9 mouse cellular contexts compared by ENCODE assay signal in genomic region chr1:131970661-131971520, GRCm38 (mm10). TPM values are rescaled to one million over a fixed set of nuclear protein-coding genes. Genes with fewer than 3 reads are reported as not detected.
DNase-seq lines count a peak whose midpoint lies in the region; ATAC-seq and TF ChIP-seq lines count a peak whose summit lies in the region.
"Had no signal": no experiment of that assay in that cellular context is flagged by ENCODE, and none has a peak within 500 bp of the region (broad histone marks: within the 10 kb centered on the region; RNA-seq: fewer than 3 reads in every experiment).

No protein-coding gene starts in this region.

- peak overlapping the region; percentile 20; the same call in 1 of the 2 replicates for H3K4me2 ChIP-seq in embryonic facial prominence, embryonic 14.5 days (ENCODE audit: low read depth, low read length)
- H3K4me2 ChIP-seq in limb, embryonic 14.5 days (replicated peaks; ENCODE audit: low read depth, low read length, severe bottlenecking): 0 out of 2 replicates have a peak overlapping the region, but pooled peaks have one; percentile 1

- no peak for TF ChIP-seq CTCF in liver, adult 2 months (IDR thresholded peaks at IDR 0.05; ENCODE audit: low read depth, low read length)

- DNase-seq in liver, adult 2 months (ENCODE audit: extremely low read depth, low read depth, low spot score): peak; percentile 43
- no peak for DNase-seq in liver
- DNase-seq in embryonic facial prominence, embryonic 14.5 days (ENCODE audit: low spot score): peak; percentile 48
- peak; percentile 26 for DNase-seq in limb, embryonic 14.5 days (ENCODE audit: low spot score)
- peak; percentile 74 for DNase-seq in retina, postnatal 1 day
- no peak for DNase-seq in layer of hippocampus, adult 9-11 months
- DNase-seq in urinary bladder, postnatal 4 days (ENCODE audit: low spot score in 2 of 2): no peak

- peak overlapping the region; percentile 73 for H3K4me3 ChIP-seq in liver, adult 2 months (ENCODE audit: insufficient read depth, low read depth, low read length)
- no peak overlapping the region for H3K4me3 ChIP-seq in embryonic facial prominence, embryonic 14.5 days (ENCODE audit: low read depth, low read length)
- no peak overlapping the region for H3K4me3 ChIP-seq in limb, embryonic 14.5 days (replicated peaks; ENCODE audit: low read length)

- no peaks in the 10 kb centered on the region for H3K27me3 ChIP-seq in liver, adult 2 months (ENCODE audit: control insufficient read depth, insufficient read depth, low read length)
- peaks cover 7% of the 10 kb centered on the region; the same call in 1 of the 2 replicates for H3K27me3 ChIP-seq in embryonic facial prominence, embryonic 14.5 days (replicated peaks; ENCODE audit: control insufficient read depth, insufficient read depth, low read length)
- H3K27me3 ChIP-seq in limb, embryonic 14.5 days (ENCODE audit: control insufficient read depth, insufficient read depth, low read length): no peaks in the 10 kb centered on the region
- H3K27me3 ChIP-seq: Patski had no signal

- no peaks in the 10 kb centered on the region for H3K9me3 ChIP-seq in embryonic facial prominence, embryonic 14.5 days (ENCODE audit: control insufficient read depth, low read length)
- H3K9me3 ChIP-seq in limb, embryonic 14.5 days (ENCODE audit: control insufficient read depth, low read length): no peaks in the 10 kb centered on the region

- H3K4me1 ChIP-seq in liver, adult 2 months (ENCODE audit: control insufficient read depth, insufficient read depth, low read length): peaks cover 47% of the 10 kb centered on the region
- H3K4me1 ChIP-seq in embryonic facial prominence, embryonic 14.5 days (ENCODE audit: control insufficient read depth, insufficient read depth, low read length): peaks cover 18% of the 10 kb centered on the region
- peaks cover 22% of the 10 kb centered on the region for H3K4me1 ChIP-seq in limb, embryonic 14.5 days (ENCODE audit: control insufficient read depth, insufficient read depth, low read length)

- peak overlapping the region; percentile 99 for H3K27ac ChIP-seq in liver, adult 2 months (replicated peaks; ENCODE audit: insufficient read depth, low read depth, low read length)
- peak overlapping the region; percentile 18; the same call in 1 of the 2 replicates for H3K27ac ChIP-seq in embryonic facial prominence, embryonic 14.5 days (replicated peaks; ENCODE audit: low read depth, low read length)
- H3K27ac ChIP-seq in limb, embryonic 14.5 days (replicated peaks; ENCODE audit: low read depth, low read length): 0 out of 2 replicates have a peak overlapping the region, but pooled peaks have one; percentile 33

- TF ChIP-seq POLR2A in liver, adult 2 months (IDR thresholded peaks at IDR 0.05; ENCODE audit: extremely low read depth, insufficient read depth, low read length): no peak
- TF ChIP-seq POLR2A in limb, embryonic 14.5 days (IDR thresholded peaks at IDR 0.05; ENCODE audit: borderline replicate concordance, extremely low read depth, insufficient read depth, insufficient read length): no peak

- H3K9ac ChIP-seq in liver, adult 2 months (ENCODE audit: low read depth, low read length): peak overlapping the region; percentile 88
- H3K9ac ChIP-seq in embryonic facial prominence, embryonic 14.5 days (ENCODE audit: low read depth, low read length): peak overlapping the region; percentile 25; the same call in 1 of the 2 replicates
- H3K9ac ChIP-seq in limb, embryonic 14.5 days (ENCODE audit: low read depth, low read length, severe bottlenecking): peak overlapping the region; percentile 42

- ATAC-seq in embryonic facial prominence, embryonic 14.5 days (ENCODE audit: low read depth): peak; percentile 38; the same call in 1 of the 2 replicates
- ATAC-seq in limb, embryonic 14.5 days (ENCODE audit: low FRiP score, low read depth): peak; percentile 75
- no peak for ATAC-seq in megakaryocyte-erythroid progenitor cell, adult 5-6 weeks (replicated peaks; ENCODE audit: low FRiP score, low TSS enrichment, poor library complexity, severe bottlenecking)
- ATAC-seq: Patski had no signal

- no peaks in the 10 kb centered on the region for H3K36me3 ChIP-seq in liver, adult 2 months (ENCODE audit: control insufficient read depth, insufficient read depth, low read length)
- no peaks in the 10 kb centered on the region for H3K36me3 ChIP-seq in embryonic facial prominence, embryonic 14.5 days (ENCODE audit: control insufficient read depth, insufficient read depth, low read length)
- no peaks in the 10 kb centered on the region for H3K36me3 ChIP-seq in limb, embryonic 14.5 days (ENCODE audit: control insufficient read depth, insufficient read depth, low read length)

- H3K79me2 ChIP-seq in liver, adult 2 months (ENCODE audit: control insufficient read depth, insufficient read depth, low read length): peaks cover 43% of the 10 kb centered on the region; the same call in 1 of the 2 replicates

- 11% methylated on average over 16 of the region's 16 CpGs for WGBS in liver, adult 2 months
- WGBS in embryonic facial prominence, embryonic 14.5 days: 13% methylated on average over 15 of the region's 16 CpGs
- 14% methylated on average over 15 of the region's 16 CpGs for WGBS in limb, embryonic 14.5 days

RNA-seq across cellular contexts. Expression of gene Slc45a3, which starts 8.1 kb away (rescaled TPM):
- 10.0 and 10.3 TPM in 2 replicates for total RNA-seq in liver, adult 2 months (2014; rRNA removed)
- polyA plus RNA-seq in liver, adult 2 months (2012; rRNA removed): 28.0 and 39.8 TPM in 2 replicates
- 8.5 and 11.0 TPM in 2 replicates for polyA plus RNA-seq in embryonic facial prominence, embryonic 14.5 days (2014; fragmentation: Nextera tagmentation; extraction: Ambion mirVana)
- 9.9 and 13.1 TPM in 2 replicates for polyA plus RNA-seq in limb, embryonic 14.5 days (2012; rRNA removed)
- 10.5 and 11.1 TPM in 2 replicates for polyA plus RNA-seq in limb, embryonic 14.5 days (2014; fragmentation: Nextera tagmentation; extraction: Ambion mirVana)
- 19.5 and 39.2 TPM in 2 replicates for total RNA-seq in megakaryocyte-erythroid progenitor cell, adult 5-6 weeks (2014; fragmentation: Nextera tagmentation)
- 12.0 and 14.8 TPM in 2 replicates for total RNA-seq in megakaryocyte-erythroid progenitor cell, adult 5-6 weeks (2017)

RNA-seq across cellular contexts. Expression of gene Elk4, which starts 36.5 kb away (rescaled TPM):
- 39.4 and 42.1 TPM in 2 replicates for total RNA-seq in liver, adult 2 months (2014; rRNA removed)
- 17.2 and 23.3 TPM in 2 replicates for polyA plus RNA-seq in liver, adult 2 months (2012; rRNA removed)
- 27.6 and 39.0 TPM in 2 replicates for polyA plus RNA-seq in embryonic facial prominence, embryonic 14.5 days (2014; fragmentation: Nextera tagmentation; extraction: Ambion mirVana)
- 26.8 and 30.0 TPM in 2 replicates for polyA plus RNA-seq in limb, embryonic 14.5 days (2012; rRNA removed)
- polyA plus RNA-seq in limb, embryonic 14.5 days (2014; fragmentation: Nextera tagmentation; extraction: Ambion mirVana): 36.6 and 38.8 TPM in 2 replicates
- total RNA-seq in megakaryocyte-erythroid progenitor cell, adult 5-6 weeks (2014; fragmentation: Nextera tagmentation): 97.8 and 135 TPM in 2 replicates
- total RNA-seq in megakaryocyte-erythroid progenitor cell, adult 5-6 weeks (2017): 88.1 and 90.9 TPM in 2 replicates

Comparison
In these comparisons a context has a peak if more than half of its experiments do, and no peak if none do; other contexts are left out.
1. DNase-seq: peak in liver, adult 2 months (single experiment), embryonic facial prominence, embryonic 14.5 days (single experiment), limb, embryonic 14.5 days (single experiment) and retina, postnatal 1 day (single experiment); none in liver (single experiment), layer of hippocampus, adult 9-11 months (single experiment) and urinary bladder, postnatal 4 days (0 of 2).
2. H3K27ac ChIP-seq: peak in every context shown above with its lines; median percentile 99 in liver, adult 2 months; 33 in limb, embryonic 14.5 days; 18 in embryonic facial prominence, embryonic 14.5 days.
3. H3K9ac ChIP-seq: peak in every context shown above with its lines; median percentile 88 in liver, adult 2 months; 42 in limb, embryonic 14.5 days; 25 in embryonic facial prominence, embryonic 14.5 days.